Mouse (Mus musculus) lung, adult 2 months (tissue): ENCODE measurements around the gene Mpdu1.
A peak's percentile ranks its signal among the peaks of the same experiment; 100 is the strongest.

ENCODE experiments used
- CTCF ChIP-seq: fragments of 200-500 bp; IDR thresholded peaks from 2 replicates; pipeline ENCODE4 v1.5.1; 2011; ENCODE audit warnings: mild to moderate bottlenecking, low read length, control low read depth; ENCODE audit not compliant: insufficient read depth
- POLR2A ChIP-seq: fragments of 200-500 bp; IDR thresholded peaks from 2 replicates; pipeline ENCODE4 v1.6.1; 2011; ENCODE audit warnings: low read depth, mild to moderate bottlenecking, control low read depth, low read length, borderline replicate concordance; ENCODE audit errors: extremely low read depth

GRCm38 (mm10) chr11:69655264-69656064 is 7.0 kb downstream of the Mpdu1 start, which contains the start of gene Sox15:
- TF ChIP-seq CTCF (peak; percentile 76), POLR2A (no peak)
